Mouse (Mus musculus): ENCODE measurements around the gene Kank4. TPM values are rescaled to one million over a fixed set of nuclear protein-coding genes. Genes with fewer than 3 reads are reported as not detected.
"Not testable (repeated sequence)": the region's sequence is repeated elsewhere in the genome, so short reads cannot be mapped to it uniquely, and the experiment has no call there.

Gene Kank4
- polyA plus RNA-seq, 1 experiment from 2014 or later = 0.98 TPM

GRCm38 (mm10) chr4:98845201-98845600, 27.9 kb upstream of the Kank4 start:
- Histone ChIP-seq H3K27me3 (replicated peaks; ENCODE audit: insufficient read depth, low read length) (no peaks in the 10 kb centered on the region), H3K9ac (replicated peaks; ENCODE audit: low read depth) (no peak overlapping the region), H3K9me3 (ENCODE audit: low read length) (no peaks in the 10 kb centered on the region), H3K36me3 (ENCODE audit: insufficient read depth, low read length) (no peaks in the 10 kb centered on the region), H3K27ac (ENCODE audit: low read length) (no peak overlapping the region), H3K4me2 (replicated peaks; ENCODE audit: low read depth, low read length) (no peak overlapping the region), H3K4me1 (ENCODE audit: insufficient read depth, low read depth, low read length) (no peaks in the 10 kb centered on the region), H3K4me3 (ENCODE audit: low read depth, low read length) (no peak overlapping the region)
- ATAC-seq (no peak), DNase-seq (ENCODE audit: low spot score) (no peak)
- TF ChIP-seq EP300 (IDR thresholded peaks at IDR 0.05) (no peak), CTCF (IDR thresholded peaks at IDR 0.05) (no peak)
- 81% methylated on average over 4 of the region's 4 CpGs for WGBS

- TF ChIP-seq CTCF (IDR thresholded peaks at IDR 0.05) = no peak
- TF ChIP-seq EP300 (IDR thresholded peaks at IDR 0.05) = no peak
- Histone ChIP-seq H3K4me2 (replicated peaks; ENCODE audit: low read depth, low read length) (no peak overlapping the region), H3K27me3 (replicated peaks; ENCODE audit: insufficient read depth, low read length) (no peaks in the 10 kb centered on the region), H3K36me3 (ENCODE audit: insufficient read depth, low read length) (no peaks in the 10 kb centered on the region), H3K9ac (replicated peaks; ENCODE audit: low read depth) (no peak overlapping the region), H3K4me3 (ENCODE audit: low read depth, low read length) (no peak overlapping the region), H3K9me3 (ENCODE audit: low read length) (no peaks in the 10 kb centered on the region), H3K27ac (ENCODE audit: low read length) (no peak overlapping the region), H3K4me1 (ENCODE audit: insufficient read depth, low read depth, low read length) (no peaks in the 10 kb centered on the region)
- WGBS = 56% methylated on average over 7 of the region's 7 CpGs
- ATAC-seq (no peak), DNase-seq (ENCODE audit: low spot score) (no peak)
Measured at GRCm38 (mm10) chr4:98843906-98844597, 26.7 kb upstream of the Kank4 start.

- not testable (repeated sequence) for H3K9me3 ChIP-seq (ENCODE audit: low read length); DNase-seq (ENCODE audit: low spot score); H3K4me3 ChIP-seq (ENCODE audit: low read depth, low read length); H3K27ac ChIP-seq (ENCODE audit: low read length); H3K9ac ChIP-seq (replicated peaks; ENCODE audit: low read depth); H3K27me3 ChIP-seq (replicated peaks; ENCODE audit: insufficient read depth, low read length); H3K4me2 ChIP-seq (replicated peaks; ENCODE audit: low read depth, low read length); H3K36me3 ChIP-seq (ENCODE audit: insufficient read depth, low read length); ATAC-seq; H3K4me1 ChIP-seq (ENCODE audit: insufficient read depth, low read depth, low read length)
- WGBS = 92% methylated on average over 4 of the region's 6 CpGs
Measured at GRCm38 (mm10) chr4:98841251-98841650, 23.9 kb upstream of the Kank4 start.

- TF ChIP-seq CTCF (IDR thresholded peaks at IDR 0.05) (no peak), EP300 (IDR thresholded peaks at IDR 0.05) (no peak)
- Histone ChIP-seq H3K4me2 (replicated peaks; ENCODE audit: low read depth, low read length) (no peak overlapping the region), H3K9ac (replicated peaks; ENCODE audit: low read depth) (no peak overlapping the region), H3K27ac (ENCODE audit: low read length) (no peak overlapping the region), H3K36me3 (ENCODE audit: insufficient read depth, low read length) (no peaks in the 10 kb centered on the region), H3K4me3 (ENCODE audit: low read depth, low read length) (no peak overlapping the region), H3K4me1 (ENCODE audit: insufficient read depth, low read depth, low read length) (no peaks in the 10 kb centered on the region), H3K27me3 (replicated peaks; ENCODE audit: insufficient read depth, low read length) (no peaks in the 10 kb centered on the region), H3K9me3 (ENCODE audit: low read length) (no peaks in the 10 kb centered on the region)
- ATAC-seq (no peak), DNase-seq (ENCODE audit: low spot score) (no peak)
- 66% methylated on average over 6 of the region's 6 CpGs for whole genome bisulfite sequencing
Measured at GRCm38 (mm10) chr4:98840526-98840925, 23.2 kb upstream of the Kank4 start.

- WGBS = 81% methylated on average over 4 of the region's 4 CpGs
- Histone ChIP-seq H3K27ac (ENCODE audit: low read length) (no peak overlapping the region), H3K9me3 (ENCODE audit: low read length) (no peaks in the 10 kb centered on the region), H3K4me1 (ENCODE audit: insufficient read depth, low read depth, low read length) (no peaks in the 10 kb centered on the region), H3K36me3 (ENCODE audit: insufficient read depth, low read length) (no peaks in the 10 kb centered on the region), H3K9ac (replicated peaks; ENCODE audit: low read depth) (no peak overlapping the region), H3K27me3 (replicated peaks; ENCODE audit: insufficient read depth, low read length) (no peaks in the 10 kb centered on the region), H3K4me2 (replicated peaks; ENCODE audit: low read depth, low read length) (no peak overlapping the region), H3K4me3 (ENCODE audit: low read depth, low read length) (no peak overlapping the region)
- ATAC-seq (no peak), DNase-seq (ENCODE audit: low spot score) (no peak)
- TF ChIP-seq CTCF (IDR thresholded peaks at IDR 0.05) = no peak
- no peak for TF ChIP-seq EP300 (IDR thresholded peaks at IDR 0.05)
Measured at GRCm38 (mm10) chr4:98838913-98839312, 21.6 kb upstream of the Kank4 start.

GRCm38 (mm10) chr4:98837715-98838505, 20.6 kb upstream of the Kank4 start:
- 88% methylated on average over 16 of the region's 16 CpGs for WGBS
- ATAC-seq = no peak

More at GRCm38 (mm10) chr4:98837715-98838505, 20.6 kb upstream of the Kank4 start:
- H3K4me3 ChIP-seq (ENCODE audit: low read depth, low read length) = no peak overlapping the region
- TF ChIP-seq EP300 (IDR thresholded peaks at IDR 0.05) (no peak), CTCF (IDR thresholded peaks at IDR 0.05) (no peak)
- no peaks in the 10 kb centered on the region for H3K36me3 ChIP-seq (ENCODE audit: insufficient read depth, low read length)
- no peak overlapping the region for H3K9ac ChIP-seq (replicated peaks; ENCODE audit: low read depth)
- no peaks in the 10 kb centered on the region for H3K4me1 ChIP-seq (ENCODE audit: insufficient read depth, low read depth, low read length)
- H3K27me3 ChIP-seq (replicated peaks; ENCODE audit: insufficient read depth, low read length) = no peaks in the 10 kb centered on the region
- no peaks in the 10 kb centered on the region for H3K9me3 ChIP-seq (ENCODE audit: low read length)
- no peak overlapping the region for H3K27ac ChIP-seq (ENCODE audit: low read length)
- DNase-seq (ENCODE audit: low spot score) = no peak
- H3K4me2 ChIP-seq (replicated peaks; ENCODE audit: low read depth, low read length) = no peak overlapping the region

Measured in lung, postnatal 0 days (tissue).